Mouse (Mus musculus) liver, embryonic 11.5 days (tissue): ENCODE results near the gene Slc39a9. TPM values are rescaled to one million over a fixed set of nuclear protein-coding genes. Genes with fewer than 3 reads are reported as not detected.
A peak's percentile ranks its signal among the peaks of the same experiment; 100 is the strongest.

Experiments
- ATAC-seq: fragments of 200-750 bp; cut with Nextera tagmentation; replicated peaks from 2 replicates; pipeline ENCODE4 v1.8.0; 2017; ENCODE audit warnings: moderate number of reproducible peaks, mild to moderate bottlenecking, moderate TSS enrichment, moderate library complexity; ENCODE audit not compliant: low FRiP score
- DNase-seq: peaks from one replicate; pipeline ENCODE4 v3.0.0-alpha.2; 2017; ENCODE audit warnings: low spot score
- H3K27ac ChIP-seq: fragments of 300-500 bp; sonication (generic); 2 replicates; pipeline ENCODE4 v1.5.1; 2014; ENCODE audit warnings: mild to moderate bottlenecking, low read depth, low read length, control low read depth
- H3K27me3 ChIP-seq: fragments of 300-500 bp; sonication (generic); replicated peaks from 2 replicates; pipeline ENCODE4 v1.6.1; 2014; ENCODE audit warnings: low read length, mixed read lengths; ENCODE audit not compliant: control insufficient read depth, insufficient read depth
- H3K36me3 ChIP-seq: fragments of 300-500 bp; sonication (generic); 2 replicates; pipeline ENCODE4 v1.6.1; 2014; ENCODE audit warnings: mild to moderate bottlenecking, low read length, moderate library complexity, mixed read lengths; ENCODE audit not compliant: control insufficient read depth, insufficient read depth
- H3K4me1 ChIP-seq: fragments of 300-500 bp; sonication (generic); replicated peaks from 2 replicates; pipeline ENCODE4 v1.6.1; 2014; ENCODE audit warnings: low read length, mixed read lengths; ENCODE audit not compliant: control insufficient read depth, insufficient read depth
- H3K4me2 ChIP-seq: fragments of 300-500 bp; sonication (generic); 2 replicates; pipeline ENCODE4 v1.6.1; 2014; ENCODE audit warnings: mild to moderate bottlenecking, control low read depth, moderate library complexity
- H3K4me3 ChIP-seq: fragments of 300-500 bp; sonication (generic); 2 replicates; pipeline ENCODE4 v1.5.1; 2014; ENCODE audit warnings: low read depth, low read length, control low read depth
- H3K9ac ChIP-seq: fragments of 300-500 bp; sonication (generic); 2 replicates; pipeline ENCODE4 v1.6.1; 2014; ENCODE audit warnings: low read depth, low read length, control low read depth
- H3K9me3 ChIP-seq: fragments of 300-500 bp; sonication (generic); 2 replicates; pipeline ENCODE4 v1.6.1; 2016; ENCODE audit warnings: low read length, inconsistent platforms, mixed read lengths; ENCODE audit not compliant: control insufficient read depth
- WGBS: fragments of 180-500 bp; shearing (Covaris S2); extraction: QIAGEN DNeasy Blood & Tissue Kit; methylation state at CpG from one replicate; pipeline ENCODE4 v1.1.7; 2014; 5-methylcytosine and 5-hydroxymethylcytosine counted together
- polyA plus RNA-seq: library from polyadenylated mRNA; unstranded; fragments of >200 nt; fragmentation: Nextera tagmentation; extraction: Ambion mirVana; gene quantifications from 2 replicates; pipeline ENCODE4 v1.2.1, GENCODE M21; 2014

Gene Slc39a9
- polyA plus RNA-seq, 1 experiment from 2014 or later: 21.4 TPM

DNA sequence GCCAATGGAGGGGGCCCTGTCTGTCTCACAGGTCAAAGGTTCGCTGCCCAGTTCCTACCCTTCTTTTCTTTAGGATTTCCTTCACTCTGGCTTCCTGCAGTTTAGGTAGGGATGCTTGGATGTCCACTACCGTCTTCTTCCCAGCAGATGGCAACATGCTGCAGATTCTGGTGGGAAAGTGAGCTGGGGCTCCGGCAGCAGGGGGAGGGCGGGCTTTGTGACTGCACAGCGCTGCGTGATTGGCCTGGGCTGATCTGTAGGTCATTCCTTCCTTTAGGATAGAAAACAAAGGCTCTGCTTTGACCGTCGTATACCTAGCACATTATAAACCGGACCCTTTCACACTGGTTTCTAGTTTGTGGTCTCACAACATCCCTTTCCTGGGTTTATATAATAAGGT lies 86.9 kb downstream of the Slc39a9 start:
- no peak for ATAC-seq
- Histone ChIP-seq H3K4me3 (no peak overlapping the region), H3K9ac (no peak overlapping the region), H3K9me3 (no peaks in the 10 kb centered on the region), H3K36me3 (no peaks in the 10 kb centered on the region), H3K27ac (no peak overlapping the region), H3K4me1 (peaks cover 4% of the 10 kb centered on the region), H3K27me3 (no peaks in the 10 kb centered on the region; the same call in 1 of the 2 replicates), H3K4me2 (peak overlapping the region; percentile 19; the same call in 1 of the 2 replicates)
- DNase-seq: peak; percentile 53
- WGBS: 15% methylated on average over 9 of the region's 9 CpGs

Other genes with a start within 250 kb of the Slc39a9 start
- 5.1 and 5.2 TPM in 2 replicates for gene Dcaf5, start 207.3 kb upstream of the Slc39a9 start, polyA plus RNA-seq
- gene Exd2, start 180.8 kb upstream of the Slc39a9 start, polyA plus RNA-seq: 17.5 and 18.7 TPM in 2 replicates
- 0.92 TPM in 2 replicates for gene Galnt16, start 125.6 kb upstream of the Slc39a9 start, polyA plus RNA-seq
- 304 and 308 TPM in 2 replicates for gene Erh, start 458 bp downstream of the Slc39a9 start, polyA plus RNA-seq
- 0.70 and 1.1 TPM in 2 replicates for gene Plekhd1, start 48.7 kb downstream of the Slc39a9 start, polyA plus RNA-seq
- gene Ccdc177, start 116.8 kb downstream of the Slc39a9 start, polyA plus RNA-seq: not detected in 2 replicates
- gene Susd6, start 146.6 kb downstream of the Slc39a9 start, polyA plus RNA-seq: 21.5 and 21.7 TPM in 2 replicates